Mouse (Mus musculus): ENCODE data around the gene Mmgt1.

Gene Mmgt1

DNA sequence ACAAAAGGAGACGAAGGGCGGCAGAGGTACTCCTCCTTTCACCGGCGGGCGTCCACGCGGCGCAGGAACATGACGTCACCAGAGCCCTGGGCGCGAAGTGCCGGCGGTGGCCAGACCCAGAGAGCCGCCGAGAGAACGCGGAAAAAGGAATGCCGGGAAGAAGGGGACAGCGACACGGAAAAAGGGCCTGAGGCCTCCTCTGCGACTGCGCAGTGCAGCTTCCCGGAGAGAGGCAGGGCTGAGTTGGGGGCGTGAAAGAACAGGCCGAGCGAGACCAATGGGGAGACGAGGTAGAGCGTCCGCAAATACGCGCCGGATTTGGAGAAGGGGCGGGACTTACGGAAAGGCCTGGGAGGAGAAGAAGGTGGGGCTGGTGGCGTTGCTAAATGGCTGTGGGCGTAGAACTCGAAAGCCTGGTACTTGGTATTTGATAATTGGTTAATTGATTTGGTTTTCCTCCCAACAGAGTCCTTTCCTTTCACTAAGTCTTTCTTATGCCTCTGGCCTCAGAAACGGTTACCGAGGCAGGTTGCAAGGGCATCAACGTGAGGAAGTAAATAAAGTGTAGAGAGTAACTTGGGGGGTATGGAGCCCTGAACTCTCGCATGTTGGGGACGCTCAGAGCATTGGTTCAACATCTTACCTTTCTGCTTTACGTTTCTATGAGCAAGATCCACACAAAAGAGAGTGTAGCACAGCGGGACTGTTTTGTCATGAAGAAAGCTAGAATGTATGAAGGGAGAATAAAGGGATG lies at the start of gene Mmgt1:
Gene Mmgt1, minus strand, starts transcription at position 183 of the 754 bp plus-strand sequence.
- peak; percentile 89 for DNase-seq (ENCODE audit: low spot score)

DNA sequence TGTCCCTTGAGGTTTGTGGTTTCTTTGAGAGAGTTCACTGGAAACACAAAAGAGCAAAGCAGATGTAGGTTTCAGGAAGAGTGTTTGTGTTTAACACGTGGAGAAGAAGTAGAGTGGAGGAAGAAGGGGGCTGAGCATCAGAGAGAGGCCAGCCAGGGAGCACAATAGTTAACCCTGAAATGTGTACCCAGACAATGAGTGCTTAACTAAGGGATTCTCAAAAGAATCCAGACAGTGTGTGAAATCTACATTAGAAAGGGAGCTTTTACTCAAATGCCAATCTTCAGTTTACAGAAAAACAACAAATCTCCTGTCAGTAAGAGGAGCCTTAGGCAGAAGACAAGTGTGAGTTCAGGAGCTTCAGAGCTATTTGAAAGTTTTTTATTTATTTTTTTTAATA lies 42.2 kb upstream of the Mmgt1 start:
- no peak for DNase-seq (ENCODE audit: low spot score)

DNA sequence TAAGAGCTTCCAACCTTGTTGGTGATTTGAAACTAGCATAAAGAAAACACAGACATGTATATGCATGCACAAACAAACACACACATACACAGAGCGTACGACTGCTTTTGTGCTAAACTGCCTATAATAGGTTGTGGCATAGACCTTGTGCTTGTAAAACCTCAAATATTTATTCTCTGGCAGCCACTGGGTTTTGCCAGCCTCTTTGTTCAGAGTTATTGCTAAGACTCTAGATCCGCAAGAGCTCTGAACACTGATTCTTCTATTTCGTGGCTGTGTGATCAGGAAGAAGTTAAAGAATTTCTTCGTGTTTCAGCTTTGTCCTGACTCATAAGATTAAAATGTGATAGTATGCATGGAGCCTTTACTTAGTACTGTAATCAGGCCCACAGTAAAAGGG lies 38.3 kb upstream of the Mmgt1 start:
- DNase-seq (ENCODE audit: low spot score): no peak

GRCm38 (mm10) chrX:56615236-56615635 lies 17.4 kb upstream of the Mmgt1 start:
- DNase-seq (ENCODE audit: low spot score): no peak

- peak; percentile 4 for DNase-seq (ENCODE audit: low spot score)
Measured at GRCm38 (mm10) chrX:56610318-56610694, 12.4 kb upstream of the Mmgt1 start.

DNA sequence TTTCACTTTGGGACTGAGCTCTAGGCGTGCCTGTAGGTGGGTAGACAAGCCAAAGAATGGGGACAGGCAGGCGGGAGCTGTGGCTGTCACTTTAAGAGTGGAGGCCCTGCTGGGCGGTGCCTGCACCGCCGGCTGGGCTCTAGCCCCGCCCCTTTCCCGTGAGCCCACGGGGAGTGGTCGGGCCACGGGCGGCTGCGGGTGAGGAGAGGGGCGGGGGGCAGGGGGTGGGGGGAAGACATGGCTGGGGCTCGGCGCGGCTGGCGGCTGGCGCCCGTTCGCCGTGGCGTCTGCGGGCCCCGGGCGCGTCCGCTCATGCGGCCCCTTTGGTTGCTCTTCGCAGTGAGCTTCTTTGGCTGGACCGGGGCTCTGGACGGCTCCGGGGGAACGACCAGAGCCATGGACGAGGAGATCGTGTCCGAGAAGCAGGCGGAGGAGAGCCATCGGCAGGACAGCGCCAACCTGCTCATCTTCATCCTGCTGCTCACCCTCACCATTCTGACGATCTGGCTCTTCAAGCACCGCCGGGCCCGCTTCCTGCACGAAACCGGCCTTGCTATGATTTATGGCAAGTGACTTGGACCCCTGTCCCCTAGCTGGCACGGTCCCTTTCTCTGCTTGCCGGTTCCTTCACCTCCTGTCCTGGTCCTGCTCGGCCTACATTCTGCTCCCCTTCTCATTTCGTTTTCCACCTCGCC lies 11.9 kb upstream of the Mmgt1 start, which contains the start of gene Slc9a6:
Gene Slc9a6, plus strand, starts transcription at position 135 of the 695 bp plus-strand sequence.
- DNase-seq (ENCODE audit: low spot score): peak; percentile 73

GRCm38 (mm10) chrX:56609285-56609622 lies 11.4 kb upstream of the Mmgt1 start:
- DNase-seq (ENCODE audit: low spot score): no peak

- no peak for DNase-seq (ENCODE audit: low spot score)
Measured at GRCm38 (mm10) chrX:56607032-56607710, 9.3 kb upstream of the Mmgt1 start.

GRCm38 (mm10) chrX:56606536-56606935 lies 8.7 kb upstream of the Mmgt1 start:
- no peak for DNase-seq (ENCODE audit: low spot score)

- DNase-seq (ENCODE audit: low spot score): peak; percentile 11
Measured at GRCm38 (mm10) chrX:56597219-56597886, 516 bp downstream of the Mmgt1 start.

GRCm38 (mm10) chrX:56578200-56578599 lies 19.7 kb downstream of the Mmgt1 start:
- DNase-seq (ENCODE audit: low spot score): no peak

DNA sequence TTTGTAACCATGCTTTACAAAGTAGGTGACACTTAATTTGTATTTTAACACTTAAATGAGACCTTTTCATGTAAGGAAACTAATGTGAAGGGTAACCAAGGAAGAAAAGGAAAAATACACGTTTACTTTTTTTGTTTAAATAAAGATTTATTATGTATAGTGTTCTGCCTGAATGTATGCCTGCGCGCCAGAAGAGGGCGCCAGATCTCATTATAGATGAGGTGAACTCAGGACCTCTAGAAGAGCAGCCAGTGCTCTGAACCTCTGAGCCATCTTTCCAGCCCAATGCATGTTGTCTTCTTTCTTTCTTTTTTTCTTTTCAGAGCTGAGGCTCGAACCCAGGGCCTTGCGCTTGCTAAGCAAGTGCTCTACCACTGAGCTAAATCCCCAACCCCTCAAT lies 25.4 kb downstream of the Mmgt1 start:
- DNase-seq (ENCODE audit: low spot score): no peak

DNA sequence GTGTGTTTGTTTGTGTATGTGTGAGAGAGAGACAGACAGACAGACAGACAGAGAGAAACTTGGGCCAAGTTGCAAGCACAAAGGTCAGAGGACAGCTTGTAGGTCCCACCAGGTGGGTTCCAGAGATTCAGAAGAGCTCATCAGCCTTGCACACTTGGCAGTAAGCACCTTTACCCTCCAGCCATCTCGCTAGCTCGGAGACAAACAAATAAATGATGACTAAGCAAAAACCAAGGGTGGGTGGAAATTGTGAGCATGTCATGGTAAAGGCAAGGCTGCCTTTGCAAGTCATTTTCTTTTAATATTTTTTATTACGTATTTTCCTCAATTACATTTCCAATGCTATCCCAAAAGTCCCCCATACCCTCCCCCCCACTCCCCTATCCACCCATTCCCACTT lies 44.3 kb downstream of the Mmgt1 start:
- no peak for DNase-seq (ENCODE audit: low spot score)

GRCm38 (mm10) chrX:56549506-56549905 lies 48.4 kb downstream of the Mmgt1 start, which contains the start of gene Gm648:
Gm648 (minus strand) TSS chrX:56549606.
- no peak for DNase-seq (ENCODE audit: low spot score)

DNA sequence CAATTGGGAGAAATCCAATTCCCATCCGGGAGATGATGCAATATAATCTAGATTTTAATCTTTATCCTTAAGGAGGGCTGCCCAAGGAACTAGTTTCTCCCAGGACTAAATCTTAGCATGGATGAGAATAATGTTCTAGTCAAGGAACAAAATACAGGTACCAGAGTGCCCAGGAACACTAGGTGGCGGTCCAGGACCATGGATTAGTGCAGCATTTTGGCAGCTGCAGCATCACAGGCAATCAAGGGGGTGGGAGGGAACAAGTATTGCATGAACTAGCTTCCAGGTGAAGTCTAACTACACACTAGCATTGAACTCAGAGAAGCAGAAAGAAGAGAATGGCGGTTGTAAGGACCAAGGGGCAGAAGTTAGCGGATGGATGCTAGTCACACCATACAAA lies 60.7 kb downstream of the Mmgt1 start:
- DNase-seq (ENCODE audit: low spot score): peak; percentile 13

Measured in ovary, postnatal 36 days (tissue).